Mouse (Mus musculus): ENCODE data around the gene Elmod3. TPM values are rescaled to one million over a fixed set of nuclear protein-coding genes. Genes with fewer than 3 reads are reported as not detected.

Gene Elmod3
- polyA plus RNA-seq, 1 experiment: 6.3 TPM

DNA sequence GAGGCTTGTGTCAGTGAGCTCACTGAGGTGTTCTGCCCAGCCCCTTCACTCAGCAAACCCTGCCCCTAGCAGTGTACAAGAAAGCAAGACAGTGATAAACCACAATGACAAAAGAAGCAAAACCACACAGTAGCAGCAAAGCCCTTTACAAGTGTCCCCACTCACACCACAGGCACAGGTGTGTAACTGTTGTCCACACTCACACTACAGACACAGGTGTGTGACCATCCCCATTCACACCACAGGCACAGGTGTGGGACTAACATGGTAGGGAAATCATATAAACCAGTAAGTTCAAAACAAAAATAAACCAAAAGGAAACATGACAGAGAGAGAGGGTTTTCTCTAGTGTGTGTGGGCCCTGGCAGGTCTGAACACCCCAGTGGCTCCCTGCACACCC lies 9.9 kb downstream of the Elmod3 start:
- H3K36me3 ChIP-seq (ENCODE audit: control insufficient read depth, insufficient read depth, low read length, poor library complexity, severe bottlenecking): no peaks in the 10 kb centered on the region
- no peaks in the 10 kb centered on the region for H3K9me3 ChIP-seq (replicated peaks; ENCODE audit: control insufficient read depth, insufficient read depth, low read length, poor library complexity, severe bottlenecking)
- H3K9ac ChIP-seq (ENCODE audit: low read depth, poor library complexity, severe bottlenecking): no peak overlapping the region
- H3K4me3 ChIP-seq (ENCODE audit: low read depth, low read length): no peak overlapping the region
- no peak for TF ChIP-seq POLR2A (IDR thresholded peaks at IDR 0.05; ENCODE audit: insufficient read depth, low read length)
- no peak for TF ChIP-seq CTCF (IDR thresholded peaks at IDR 0.05; ENCODE audit: low read depth, low read length)
- TF ChIP-seq EP300 (IDR thresholded peaks at IDR 0.05; ENCODE audit: insufficient read depth, low read depth, low read length): no peak
- no peaks in the 10 kb centered on the region for H3K4me1 ChIP-seq (ENCODE audit: control insufficient read depth, insufficient read depth, low read length)
- H3K27ac ChIP-seq (ENCODE audit: insufficient read depth, low read length): no peak overlapping the region
- H3K27me3 ChIP-seq (ENCODE audit: control insufficient read depth, insufficient read depth, low read length, poor library complexity, severe bottlenecking): no peaks in the 10 kb centered on the region

DNA sequence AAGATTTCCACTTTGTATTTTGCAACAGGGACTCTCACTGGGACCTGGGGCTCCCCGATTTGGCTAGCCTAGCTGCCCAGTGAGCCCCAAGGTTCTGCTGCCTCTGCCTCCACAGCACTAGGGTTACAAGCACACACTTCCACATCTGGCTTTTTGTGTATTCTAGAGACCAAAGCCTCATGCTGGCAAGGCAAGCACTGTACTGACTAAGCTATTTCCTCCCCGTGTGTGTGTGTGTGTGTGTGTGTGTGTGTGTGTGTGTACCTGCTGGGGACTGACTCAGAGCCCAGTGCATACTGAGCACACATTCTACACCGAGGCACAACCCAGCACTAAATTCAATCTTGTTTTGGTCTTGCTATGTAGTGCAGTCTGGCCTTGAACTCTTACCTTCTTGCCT lies 11.5 kb downstream of the Elmod3 start:
- TF ChIP-seq EP300 (IDR thresholded peaks at IDR 0.05; ENCODE audit: insufficient read depth, low read depth, low read length) (no peak), CTCF (IDR thresholded peaks at IDR 0.05; ENCODE audit: low read depth, low read length) (no peak), POLR2A (IDR thresholded peaks at IDR 0.05; ENCODE audit: insufficient read depth, low read length) (no peak)
- no peaks in the 10 kb centered on the region for H3K27me3 ChIP-seq (ENCODE audit: control insufficient read depth, insufficient read depth, low read length, poor library complexity, severe bottlenecking)
- no peaks in the 10 kb centered on the region for H3K9me3 ChIP-seq (replicated peaks; ENCODE audit: control insufficient read depth, insufficient read depth, low read length, poor library complexity, severe bottlenecking)
- no peak overlapping the region for H3K4me3 ChIP-seq (ENCODE audit: low read depth, low read length)
- H3K9ac ChIP-seq (ENCODE audit: low read depth, poor library complexity, severe bottlenecking): no peak overlapping the region
- no peaks in the 10 kb centered on the region for H3K36me3 ChIP-seq (ENCODE audit: control insufficient read depth, insufficient read depth, low read length, poor library complexity, severe bottlenecking)
- H3K27ac ChIP-seq (ENCODE audit: insufficient read depth, low read length): no peak overlapping the region
- H3K4me1 ChIP-seq (ENCODE audit: control insufficient read depth, insufficient read depth, low read length): no peaks in the 10 kb centered on the region

DNA sequence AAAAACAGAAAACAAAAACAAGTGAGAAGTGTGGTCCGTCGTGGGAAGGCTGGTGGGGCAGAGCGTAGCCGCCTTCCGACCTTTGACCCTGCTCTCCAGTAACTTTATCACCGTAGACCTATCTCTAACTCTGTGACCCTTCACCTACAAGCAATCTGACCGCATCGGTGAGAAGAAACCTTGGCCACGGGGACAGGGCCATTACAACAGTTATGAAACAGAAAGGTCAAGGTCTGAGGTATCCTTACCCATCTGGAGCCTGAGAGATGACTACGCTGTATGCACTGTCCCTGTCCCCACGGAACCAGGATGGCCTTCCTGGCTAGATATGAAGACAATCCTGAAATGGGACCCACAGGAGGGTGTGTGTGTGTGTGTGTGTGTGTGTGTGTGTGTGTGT lies 14.1 kb downstream of the Elmod3 start:
- H3K9ac ChIP-seq (ENCODE audit: low read depth, poor library complexity, severe bottlenecking): no peak overlapping the region
- no peaks in the 10 kb centered on the region for H3K27me3 ChIP-seq (ENCODE audit: control insufficient read depth, insufficient read depth, low read length, poor library complexity, severe bottlenecking)
- no peak overlapping the region for H3K27ac ChIP-seq (ENCODE audit: insufficient read depth, low read length)
- no peaks in the 10 kb centered on the region for H3K4me1 ChIP-seq (ENCODE audit: control insufficient read depth, insufficient read depth, low read length)
- no peak overlapping the region for H3K4me3 ChIP-seq (ENCODE audit: low read depth, low read length)
- H3K36me3 ChIP-seq (ENCODE audit: control insufficient read depth, insufficient read depth, low read length, poor library complexity, severe bottlenecking): no peaks in the 10 kb centered on the region
- no peak for TF ChIP-seq POLR2A (IDR thresholded peaks at IDR 0.05; ENCODE audit: insufficient read depth, low read length)
- TF ChIP-seq EP300 (IDR thresholded peaks at IDR 0.05; ENCODE audit: insufficient read depth, low read depth, low read length): no peak
- no peak for TF ChIP-seq CTCF (IDR thresholded peaks at IDR 0.05; ENCODE audit: low read depth, low read length)
- no peaks in the 10 kb centered on the region for H3K9me3 ChIP-seq (replicated peaks; ENCODE audit: control insufficient read depth, insufficient read depth, low read length, poor library complexity, severe bottlenecking)

DNA sequence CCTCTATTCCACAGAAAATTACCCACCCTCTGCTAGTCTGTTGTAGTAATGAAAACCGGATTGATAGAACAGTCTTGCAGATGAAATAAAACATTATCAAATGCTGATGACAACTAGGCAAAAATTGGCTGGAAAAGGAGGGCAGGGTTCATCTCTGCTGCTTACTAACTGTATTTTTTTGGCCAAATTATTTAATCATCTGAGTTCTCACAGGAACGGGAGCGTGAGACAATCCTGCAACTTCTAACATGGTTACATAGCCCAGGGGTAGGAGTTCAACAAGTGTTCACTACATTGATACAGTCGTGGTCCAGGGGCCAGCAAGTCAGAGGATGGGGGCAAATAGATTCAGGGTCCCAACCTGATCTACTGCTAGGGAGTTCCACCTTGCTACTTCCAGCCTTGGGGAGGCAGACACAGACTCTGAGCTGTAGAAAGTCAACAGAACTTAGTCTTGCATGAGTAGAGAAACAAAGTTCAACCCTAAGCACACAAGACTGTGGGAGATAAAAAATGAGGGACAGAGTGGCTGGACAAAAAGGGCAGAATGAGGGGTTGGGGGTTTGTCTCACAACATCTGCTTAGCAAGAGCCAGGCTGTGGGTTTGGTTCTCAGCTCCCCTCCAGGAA lies 14.9 kb downstream of the Elmod3 start:
- H3K36me3 ChIP-seq (ENCODE audit: control insufficient read depth, insufficient read depth, low read length, poor library complexity, severe bottlenecking): no peaks in the 10 kb centered on the region; the same call in 1 of the 2 replicates
- H3K27ac ChIP-seq (ENCODE audit: insufficient read depth, low read length): no peak overlapping the region
- H3K9me3 ChIP-seq (replicated peaks; ENCODE audit: control insufficient read depth, insufficient read depth, low read length, poor library complexity, severe bottlenecking): no peaks in the 10 kb centered on the region
- no peak overlapping the region for H3K4me3 ChIP-seq (ENCODE audit: low read depth, low read length)
- H3K4me1 ChIP-seq (ENCODE audit: control insufficient read depth, insufficient read depth, low read length): no peaks in the 10 kb centered on the region
- no peak overlapping the region for H3K9ac ChIP-seq (ENCODE audit: low read depth, poor library complexity, severe bottlenecking)
- TF ChIP-seq EP300 (IDR thresholded peaks at IDR 0.05; ENCODE audit: insufficient read depth, low read depth, low read length) (no peak), CTCF (IDR thresholded peaks at IDR 0.05; ENCODE audit: low read depth, low read length) (no peak), POLR2A (IDR thresholded peaks at IDR 0.05; ENCODE audit: insufficient read depth, low read length) (no peak)
- no peaks in the 10 kb centered on the region for H3K27me3 ChIP-seq (ENCODE audit: control insufficient read depth, insufficient read depth, low read length, poor library complexity, severe bottlenecking)

DNA sequence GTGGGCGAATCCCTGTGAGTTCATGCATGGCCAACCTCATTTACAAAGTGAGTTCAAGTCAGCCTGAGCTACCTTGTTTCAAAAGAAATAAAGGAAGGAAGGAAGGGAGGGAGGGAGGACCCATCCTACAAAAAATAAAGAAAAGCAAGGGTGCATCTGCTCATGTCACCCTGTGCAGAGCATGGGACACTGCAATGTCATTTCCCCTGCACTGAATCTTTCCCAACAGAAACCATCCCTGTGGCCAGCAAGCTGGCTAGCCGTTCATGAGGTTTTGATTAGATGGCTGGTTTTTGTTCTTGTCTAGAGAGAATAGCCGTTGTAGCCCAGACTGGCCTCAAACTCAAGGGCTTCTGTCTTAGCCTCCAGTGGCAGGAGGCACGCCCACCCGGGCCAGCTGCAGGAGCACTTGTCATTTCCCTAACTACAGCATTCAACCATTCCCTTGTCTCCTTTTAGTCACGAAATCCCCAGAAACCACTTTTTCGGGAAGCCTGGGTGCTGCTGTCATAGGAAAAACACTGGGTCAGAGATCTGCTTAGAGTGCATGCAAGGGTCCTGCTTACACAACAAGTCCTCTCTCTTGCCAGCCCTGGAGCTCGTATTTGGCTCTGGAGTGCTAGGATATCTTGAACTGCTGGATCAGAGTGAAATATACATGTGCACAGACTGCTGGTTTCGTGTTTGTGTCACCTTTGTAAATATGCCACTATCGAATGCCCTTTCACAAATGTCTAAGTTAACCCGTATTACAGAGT lies 16.4 kb downstream of the Elmod3 start:
- no peaks in the 10 kb centered on the region for H3K4me1 ChIP-seq (ENCODE audit: control insufficient read depth, insufficient read depth, low read length)
- no peak overlapping the region for H3K9ac ChIP-seq (ENCODE audit: low read depth, poor library complexity, severe bottlenecking)
- no peaks in the 10 kb centered on the region for H3K27me3 ChIP-seq (ENCODE audit: control insufficient read depth, insufficient read depth, low read length, poor library complexity, severe bottlenecking)
- no peak overlapping the region for H3K4me3 ChIP-seq (ENCODE audit: low read depth, low read length)
- no peaks in the 10 kb centered on the region; the same call in 1 of the 2 replicates for H3K36me3 ChIP-seq (ENCODE audit: control insufficient read depth, insufficient read depth, low read length, poor library complexity, severe bottlenecking)
- no peak overlapping the region for H3K27ac ChIP-seq (ENCODE audit: insufficient read depth, low read length)
- TF ChIP-seq POLR2A (IDR thresholded peaks at IDR 0.05; ENCODE audit: insufficient read depth, low read length) (no peak), EP300 (IDR thresholded peaks at IDR 0.05; ENCODE audit: insufficient read depth, low read depth, low read length) (no peak), CTCF (IDR thresholded peaks at IDR 0.05; ENCODE audit: low read depth, low read length) (no peak)
- H3K9me3 ChIP-seq (replicated peaks; ENCODE audit: control insufficient read depth, insufficient read depth, low read length, poor library complexity, severe bottlenecking): no peaks in the 10 kb centered on the region

DNA sequence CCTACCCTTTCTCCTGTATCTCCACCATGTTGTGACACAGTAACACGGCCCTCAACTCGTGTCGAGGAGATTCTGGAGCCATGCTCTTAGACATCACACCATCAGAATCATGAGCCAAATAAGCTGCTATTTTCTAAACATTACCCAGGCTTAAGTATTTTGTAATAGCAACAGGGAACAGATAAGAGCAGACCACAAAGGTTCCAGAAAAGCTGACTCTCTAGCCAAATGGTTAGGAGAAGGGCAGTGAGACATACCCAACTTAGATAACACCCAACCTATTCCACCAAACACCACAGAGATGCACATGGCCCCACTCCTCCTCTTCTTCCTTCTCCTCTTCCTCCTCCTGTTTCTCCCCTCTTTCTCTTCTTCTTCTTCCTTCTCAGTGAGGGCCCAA lies 22.2 kb downstream of the Elmod3 start:
- Histone ChIP-seq H3K4me3 (ENCODE audit: low read depth, low read length) (no peak overlapping the region), H3K9me3 (replicated peaks; ENCODE audit: control insufficient read depth, insufficient read depth, low read length, poor library complexity, severe bottlenecking) (no peaks in the 10 kb centered on the region), H3K9ac (ENCODE audit: low read depth, poor library complexity, severe bottlenecking) (no peak overlapping the region), H3K27ac (ENCODE audit: insufficient read depth, low read length) (no peak overlapping the region), H3K36me3 (ENCODE audit: control insufficient read depth, insufficient read depth, low read length, poor library complexity, severe bottlenecking) (no peaks in the 10 kb centered on the region; the same call in 1 of the 2 replicates), H3K27me3 (ENCODE audit: control insufficient read depth, insufficient read depth, low read length, poor library complexity, severe bottlenecking) (no peaks in the 10 kb centered on the region), H3K4me1 (ENCODE audit: control insufficient read depth, insufficient read depth, low read length) (no peaks in the 10 kb centered on the region)
- TF ChIP-seq POLR2A (IDR thresholded peaks at IDR 0.05; ENCODE audit: insufficient read depth, low read length): no peak
- TF ChIP-seq EP300 (IDR thresholded peaks at IDR 0.05; ENCODE audit: insufficient read depth, low read depth, low read length): no peak
- TF ChIP-seq CTCF (IDR thresholded peaks at IDR 0.05; ENCODE audit: low read depth, low read length): no peak

All from ES-Bruce4 (cell line).